Mouse (Mus musculus) kidney, adult 2 months (tissue): ENCODE data around the gene Mfsd11. TPM values are rescaled to one million over a fixed set of nuclear protein-coding genes. Genes with fewer than 3 reads are reported as not detected.
"Not testable (repeated sequence)": the region's sequence is repeated elsewhere in the genome, so short reads cannot be mapped to it uniquely, and the experiment has no call there.

Source experiments
- DNase-seq: peaks from one replicate; pipeline ENCODE4 v3.0.0; 2021
- H3K27ac ChIP-seq: fragments of 200-500 bp; 2 replicates; pipeline ENCODE4 v1.5.1; 2012; ENCODE audit warnings: low read depth, low read length, control low read depth, inconsistent platforms; ENCODE audit not compliant: insufficient read depth
- H3K27me3 ChIP-seq: fragments of 200-500 bp; replicated peaks from 2 replicates; pipeline ENCODE4 v1.6.1; 2012; ENCODE audit warnings: mild to moderate bottlenecking, moderate library complexity, low read length, inconsistent platforms; ENCODE audit not compliant: control insufficient read depth, insufficient read depth
- H3K36me3 ChIP-seq: fragments of 200-500 bp; 2 replicates; pipeline ENCODE4 v1.6.1; 2012; ENCODE audit warnings: mild to moderate bottlenecking, moderate library complexity, low read length, inconsistent platforms; ENCODE audit not compliant: control insufficient read depth, insufficient read depth
- H3K4me1 ChIP-seq: fragments of 200-500 bp; 2 replicates; pipeline ENCODE4 v1.6.1; 2011; ENCODE audit warnings: low read length; ENCODE audit not compliant: control insufficient read depth, insufficient read depth
- H3K4me3 ChIP-seq: fragments of 200-500 bp; 2 replicates; pipeline ENCODE4 v1.5.1; 2011; ENCODE audit warnings: mild to moderate bottlenecking, low read depth, low read length, control low read depth; ENCODE audit not compliant: insufficient read depth
- CTCF ChIP-seq: fragments of 200-500 bp; conservative IDR thresholded peaks from 2 replicates; pipeline ENCODE4 v1.5.1; 2011; ENCODE audit warnings: low read depth, mild to moderate bottlenecking, control low read depth, low read length, moderate library complexity, mixed read lengths; ENCODE audit not compliant: insufficient read depth, insufficient read length
- POLR2A ChIP-seq: fragments of 200-500 bp; IDR thresholded peaks from one replicate; pipeline ENCODE4 v1.6.1; 2011; ENCODE audit warnings: low read depth, low read length, control low read depth
- WGBS: fragments of 180-500 bp; shearing (Covaris S2); methylation state at CpG from one replicate; pipeline ENCODE4 v1.1.7; 2018; 5-methylcytosine and 5-hydroxymethylcytosine counted together
- polyA plus RNA-seq: library from polyadenylated mRNA; depleted of rRNA; stranded (reverse); fragments of >200 nt; gene quantifications from 2 replicates; pipeline ENCODE4 v1.2.3, GENCODE M21; 2012

Mfsd11 gene
- polyA plus RNA-seq, 1 experiment: 44.9 TPM

DNA sequence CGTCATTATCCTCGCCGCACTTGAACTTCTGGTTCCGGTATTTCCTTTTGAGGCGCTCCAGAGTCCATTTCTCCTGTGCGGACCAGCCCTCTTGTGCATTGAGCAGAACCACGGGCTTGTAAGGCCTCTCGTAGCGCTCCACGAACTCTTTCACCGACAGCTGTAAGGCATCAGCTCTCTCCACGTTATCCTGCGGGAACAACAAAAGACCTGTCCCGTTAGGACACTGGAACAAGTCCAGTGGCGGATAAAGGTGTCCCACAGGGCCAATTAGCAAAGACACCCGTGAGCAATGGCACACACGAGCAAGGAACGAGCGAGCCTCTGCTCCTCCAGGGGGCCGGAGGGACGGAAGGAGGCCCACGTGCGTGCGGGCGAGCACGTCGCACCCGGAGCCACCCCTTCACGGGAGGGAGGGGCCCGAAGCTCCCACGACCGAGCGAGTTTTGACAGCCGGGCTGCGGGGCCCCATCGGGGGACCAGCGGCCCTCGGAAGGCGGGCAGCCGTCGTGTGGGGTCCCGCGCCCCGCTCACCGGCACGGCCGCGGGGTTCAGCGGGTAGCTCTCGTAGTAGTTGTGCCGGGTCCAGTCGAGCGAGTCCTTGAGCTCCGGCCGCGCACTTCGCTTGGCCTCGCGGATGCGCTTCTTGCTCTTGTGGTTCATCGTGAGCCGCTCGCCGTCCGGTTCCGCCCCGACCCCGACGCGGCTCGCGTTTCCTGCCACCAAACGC lies 9.5 kb upstream of the Mfsd11 start:
- Histone ChIP-seq H3K4me3 (peak overlapping the region; percentile 61), H3K36me3 (peaks cover 6% of the 10 kb centered on the region), H3K4me1 (peaks cover 13% of the 10 kb centered on the region), H3K27me3 (no peaks in the 10 kb centered on the region), H3K27ac (peak overlapping the region; percentile 93)
- WGBS: under 1% methylated on average over 73 of the region's 73 CpGs
- peak; percentile 72 for DNase-seq
- TF ChIP-seq CTCF (no peak), POLR2A (no peak)

DNA sequence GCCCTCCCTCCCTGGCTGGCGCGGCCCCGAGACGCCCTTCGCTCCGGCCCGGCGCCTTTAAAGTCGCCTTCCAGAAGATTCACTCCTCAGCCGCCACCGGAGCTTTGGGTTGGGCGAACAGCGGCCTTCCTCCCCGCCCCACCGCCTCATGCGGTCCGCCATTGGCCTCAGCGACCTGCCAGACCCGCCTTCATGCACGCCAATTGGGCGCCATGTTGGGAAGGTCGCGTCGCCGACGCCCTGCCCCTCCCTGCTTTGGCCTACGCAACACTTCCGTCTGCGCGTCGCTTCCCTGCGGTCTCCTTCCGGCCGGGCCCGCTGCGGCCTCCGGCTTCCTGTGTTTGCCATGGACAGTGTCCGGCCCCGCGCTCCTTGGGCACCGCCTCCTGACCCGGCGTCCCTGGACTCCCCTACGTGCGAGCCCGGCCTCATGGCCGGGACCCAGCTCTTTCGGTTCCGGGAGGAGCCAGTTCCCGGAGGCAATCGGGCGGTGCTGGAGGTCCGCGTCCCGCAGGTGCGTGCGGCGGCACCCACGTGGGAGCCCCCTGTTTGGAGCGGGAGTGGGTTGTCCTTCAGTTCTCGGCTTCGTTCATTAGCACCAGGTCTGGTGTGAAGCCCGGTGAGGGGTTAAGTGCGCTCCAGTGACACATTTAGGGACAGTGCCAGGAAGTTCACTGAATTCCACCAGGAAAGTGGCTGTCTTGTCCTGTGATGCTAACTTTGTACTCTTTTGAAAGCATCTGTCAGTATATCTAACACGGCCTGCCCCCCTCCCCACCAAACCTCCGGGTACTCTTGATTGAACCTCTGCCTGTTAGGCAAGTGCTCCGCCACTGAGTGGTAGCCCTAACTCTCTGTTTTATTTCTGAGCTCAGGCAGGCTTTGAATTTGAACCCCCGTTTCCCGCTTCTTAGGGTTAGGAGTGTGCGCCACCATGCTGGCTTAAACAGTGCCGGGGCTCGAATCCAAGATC lies 8.7 kb upstream of the Mfsd11 start, which contains the start of the genes Mettl23 and Jmjd6:
TSS of gene Mettl23 (plus strand) at position 18 of the 973 bp plus-strand sequence.
TSS of gene Jmjd6 (minus strand) at position 189 of the 973 bp plus-strand sequence.
- Histone ChIP-seq H3K4me3 (peak within 1 kb of the TSS; percentile 87), H3K27ac (peak within 1 kb of the TSS; percentile 93), H3K36me3 (peaks cover 7% of the 10 kb centered on the region), H3K27me3 (no peaks in the 10 kb centered on the region), H3K4me1 (peaks cover 13% of the 10 kb centered on the region)
- TF ChIP-seq POLR2A: peak; percentile 55
- TF ChIP-seq CTCF: no peak
- WGBS: under 1% methylated on average over 72 of the region's 72 CpGs
- peak; percentile 99 for DNase-seq

DNA sequence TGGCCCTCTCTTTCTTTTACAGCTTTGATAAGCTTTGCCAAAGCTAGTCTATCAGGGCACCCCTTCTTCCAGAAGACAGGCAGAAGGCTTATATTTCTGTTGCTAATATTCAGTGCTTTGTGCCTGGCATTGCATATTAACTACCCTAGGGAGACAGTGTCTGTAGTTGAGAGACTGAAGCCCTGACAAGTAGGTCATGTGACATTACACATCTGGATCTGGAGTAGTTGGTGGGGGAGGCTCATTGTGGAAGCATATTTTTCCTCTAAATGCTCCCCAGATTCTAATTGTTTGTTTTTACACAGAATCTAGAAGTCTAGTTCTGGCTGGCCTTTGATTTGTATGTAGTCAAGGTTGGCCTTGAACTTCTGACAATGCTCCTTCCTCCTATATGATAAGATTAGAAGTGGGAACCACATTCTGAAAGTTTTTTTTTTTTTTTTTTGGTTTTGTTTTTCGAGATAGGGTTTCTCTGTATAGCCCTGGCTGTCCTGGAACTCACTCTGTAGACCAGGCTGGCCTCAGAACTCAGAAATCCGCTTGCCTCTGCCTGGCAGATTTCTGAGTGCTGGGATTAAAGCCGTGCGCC lies 5.6 kb upstream of the Mfsd11 start:
- Histone ChIP-seq H3K27ac (no peak overlapping the region), H3K4me3 (no peak overlapping the region), H3K36me3 (peaks cover 20% of the 10 kb centered on the region), H3K27me3 (no peaks in the 10 kb centered on the region), H3K4me1 (peaks cover 9% of the 10 kb centered on the region; the same call in 1 of the 2 replicates)
- TF ChIP-seq CTCF: no peak
- TF ChIP-seq POLR2A: no peak
- 79% methylated on average over 4 of the region's 4 CpGs for WGBS
- DNase-seq: no peak

DNA sequence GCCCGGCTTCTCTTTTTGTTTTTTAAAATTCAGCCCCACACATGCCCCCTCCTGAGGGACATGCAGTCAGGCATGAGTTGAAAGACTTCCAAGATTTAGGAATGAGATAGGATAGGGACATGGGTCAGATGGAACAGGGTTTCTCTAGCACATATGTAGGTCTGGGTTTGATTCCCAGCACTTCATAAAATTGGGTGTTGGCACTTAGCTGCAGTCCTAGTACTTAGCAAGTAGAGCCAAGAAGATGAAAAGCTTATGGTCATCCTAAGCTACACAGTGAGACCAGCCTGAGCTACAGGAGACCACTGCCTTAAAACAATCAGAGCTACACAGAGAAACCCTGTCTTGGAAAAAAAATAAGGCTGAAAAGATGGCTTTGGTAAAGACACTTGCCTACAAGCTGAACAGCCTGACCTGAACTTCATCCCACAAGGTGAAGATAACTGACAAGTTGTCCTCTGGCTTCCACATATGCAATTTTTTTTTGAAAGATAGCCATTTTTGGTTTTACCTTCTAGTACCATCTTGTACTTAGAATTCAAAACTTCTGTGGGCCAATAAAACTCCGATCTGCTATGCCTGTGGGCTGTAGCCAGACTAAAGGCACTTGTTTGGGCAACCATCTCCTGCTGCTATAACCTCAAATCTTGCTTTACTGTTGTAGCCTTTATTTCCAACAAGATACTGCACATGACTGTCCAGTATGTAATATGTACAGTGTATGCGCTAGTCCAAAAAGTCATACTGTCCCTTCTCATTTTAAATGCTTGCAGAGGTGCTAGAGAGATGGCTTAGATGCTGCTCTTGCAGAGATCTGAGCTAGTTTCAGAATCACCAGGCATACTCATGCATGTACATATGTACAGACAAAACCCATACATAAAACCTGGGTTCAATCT lies 4.8 kb upstream of the Mfsd11 start:
- Histone ChIP-seq H3K4me1 (peaks cover 8% of the 10 kb centered on the region; the same call in 1 of the 2 replicates), H3K36me3 (peaks cover 22% of the 10 kb centered on the region), H3K27ac (no peak overlapping the region), H3K4me3 (no peak overlapping the region), H3K27me3 (no peaks in the 10 kb centered on the region)
- DNase-seq: no peak
- TF ChIP-seq POLR2A (no peak), CTCF (no peak)
- 89% methylated on average over 3 of the region's 3 CpGs for WGBS

DNA sequence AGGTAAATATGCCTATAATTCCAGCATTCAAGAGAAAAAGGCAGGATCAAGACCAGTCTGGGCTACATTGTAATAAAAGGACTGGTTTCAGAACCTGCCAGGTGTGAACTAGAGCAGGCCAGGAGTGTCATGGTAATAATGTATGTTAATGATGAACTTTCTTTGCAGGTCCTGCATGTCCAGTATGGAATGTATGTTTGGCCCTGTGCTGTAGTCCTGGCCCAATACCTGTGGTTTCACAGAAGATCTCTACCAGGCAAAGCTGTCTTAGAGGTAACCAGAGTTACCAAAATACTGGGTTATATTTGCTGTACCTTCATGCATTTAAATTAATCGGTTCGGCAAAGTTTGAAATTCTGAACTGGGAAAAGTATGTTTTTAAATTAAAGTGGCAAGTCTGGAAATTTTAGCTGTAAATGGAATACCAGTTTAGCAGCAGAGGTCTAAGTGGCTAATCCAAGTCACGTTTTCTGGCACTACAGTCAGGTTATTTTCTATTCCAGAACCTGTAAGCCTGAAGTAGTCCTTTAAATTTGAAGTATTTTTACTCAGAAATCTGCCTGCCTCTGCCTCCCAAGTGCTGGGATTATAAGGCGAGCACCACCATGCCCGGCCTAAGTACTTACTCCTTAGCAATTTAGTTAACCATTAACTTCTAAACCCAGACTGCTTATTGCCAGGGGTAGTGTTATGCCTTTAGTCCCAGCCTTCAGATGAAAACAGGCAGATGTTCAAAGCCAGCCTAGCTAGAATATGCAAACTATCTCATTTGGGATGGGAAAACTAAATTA lies 4.0 kb upstream of the Mfsd11 start:
- H3K27me3 ChIP-seq: no peaks in the 10 kb centered on the region
- TF ChIP-seq POLR2A (no peak), CTCF (no peak)
- H3K27ac ChIP-seq: no peak overlapping the region
- peaks cover 8% of the 10 kb centered on the region; the same call in 1 of the 2 replicates for H3K4me1 ChIP-seq
- peak; percentile 48 for DNase-seq
- no peak overlapping the region for H3K4me3 ChIP-seq
- H3K36me3 ChIP-seq: peaks cover 22% of the 10 kb centered on the region
- WGBS: 61% methylated on average over 5 of the region's 5 CpGs

DNA sequence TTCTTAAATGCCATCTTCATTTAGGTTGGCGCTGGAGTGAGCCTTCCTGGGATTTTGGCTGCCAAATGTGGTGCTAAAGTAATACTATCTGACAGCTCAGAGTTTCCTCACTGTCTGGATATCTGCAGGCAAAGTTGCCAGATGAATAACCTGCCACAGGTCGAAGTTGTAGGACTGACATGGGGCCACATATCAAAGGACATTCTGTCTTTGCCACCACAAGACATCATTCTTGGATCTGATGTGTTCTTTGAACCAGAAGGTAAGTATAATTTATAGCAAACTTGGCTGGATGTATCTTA lies 3.4 kb upstream of the Mfsd11 start:
- not testable (repeated sequence) for DNase-seq, H3K4me1 ChIP-seq, H3K27ac ChIP-seq, H3K27me3 ChIP-seq, H3K4me3 ChIP-seq
- H3K36me3 ChIP-seq: peaks cover 22% of the 10 kb centered on the region
- 69% methylated on average over 2 of the region's 2 CpGs for WGBS
